Mouse (Mus musculus) olfactory bulb, adult 2 months (tissue): ENCODE measurements around the gene Optc. TPM values are rescaled to one million over a fixed set of nuclear protein-coding genes. Genes with fewer than 3 reads are reported as not detected.
A peak's percentile ranks its signal among the peaks of the same experiment; 100 is the strongest.

ENCODE experiments used
- H3K27ac ChIP-seq: fragments of 200-500 bp; 2 replicates; pipeline ENCODE4 v1.5.1; 2012; ENCODE audit warnings: low read depth, low read length; ENCODE audit not compliant: insufficient read depth
- H3K4me1 ChIP-seq: fragments of 200-500 bp; 2 replicates; pipeline ENCODE4 v1.6.1; 2012; ENCODE audit warnings: low read length; ENCODE audit not compliant: control insufficient read depth, insufficient read depth
- H3K4me3 ChIP-seq: fragments of 200-500 bp; 2 replicates; pipeline ENCODE4 v1.5.1; 2012; ENCODE audit warnings: mild to moderate bottlenecking, low read depth, low read length, moderate library complexity; ENCODE audit not compliant: insufficient read depth
- CTCF ChIP-seq: fragments of 200-500 bp; IDR thresholded peaks from 2 replicates; pipeline ENCODE4 v1.5.1; 2012; ENCODE audit warnings: low read depth, mild to moderate bottlenecking, low read length, moderate library complexity; ENCODE audit not compliant: insufficient read depth
- POLR2A ChIP-seq: fragments of 200-500 bp; IDR thresholded peaks from 2 replicates; pipeline ENCODE4 v1.6.1; 2012; ENCODE audit warnings: mild to moderate bottlenecking, low read depth, low read length, moderate library complexity; ENCODE audit not compliant: insufficient read depth
- WGBS: fragments of 180-500 bp; shearing (Covaris S2); methylation state at CpG from one replicate; pipeline ENCODE4 v1.1.7; 2018; 5-methylcytosine and 5-hydroxymethylcytosine counted together
- polyA plus RNA-seq: library from polyadenylated mRNA; stranded (reverse); fragments of >200 nt; gene quantifications from 2 replicates; pipeline ENCODE4 v1.2.4, GENCODE M21; 2012; ENCODE audit warnings: low replicate concordance; ENCODE audit not compliant: missing spikeins, insufficient read depth, insufficient read length

The Optc gene
- polyA plus RNA-seq, result not detected in 2 replicates

DNA sequence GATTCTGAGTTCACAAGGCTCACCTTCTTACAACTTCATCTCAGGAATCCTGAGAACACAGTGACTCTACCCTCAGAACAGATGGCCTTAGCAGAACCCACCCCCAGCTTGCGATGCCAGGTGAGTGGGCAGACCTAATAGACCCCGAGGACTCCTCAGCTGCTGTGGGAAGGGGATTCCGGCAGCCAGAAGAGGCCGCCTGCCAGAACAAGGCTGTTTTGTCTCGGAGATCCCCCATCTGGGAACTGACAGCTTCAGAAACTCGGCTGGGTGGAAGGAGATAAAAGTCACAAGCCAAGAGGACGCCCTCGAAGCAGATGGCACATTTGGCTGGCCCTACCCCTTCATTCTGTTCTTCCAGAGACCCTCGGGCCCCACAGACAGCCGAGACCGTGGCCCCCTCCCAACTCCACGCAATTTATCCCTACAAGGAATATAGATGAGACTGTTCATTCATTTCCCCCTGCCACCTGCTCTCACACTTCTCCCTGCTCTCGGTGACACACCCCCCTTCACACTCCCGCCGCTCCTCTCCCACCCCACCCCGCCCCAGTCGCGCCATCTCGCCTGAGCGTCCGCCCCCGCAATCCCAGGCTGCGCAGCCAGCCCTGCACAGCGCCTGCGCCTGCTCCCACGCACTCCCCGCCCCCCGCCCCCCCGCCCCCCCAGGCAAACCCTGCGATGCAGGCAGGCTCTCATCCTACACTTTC lies at the start of gene Optc:
Optc (minus strand) TSS at position 51 of the 710 bp plus-strand sequence.
- TF ChIP-seq CTCF, result no peak
- TF ChIP-seq POLR2A, result no peak
- Histone ChIP-seq H3K27ac (peak within 1 kb of the TSS; percentile 71), H3K4me1 (peaks cover 34% of the 10 kb centered on the region), H3K4me3 (peak within 1 kb of the TSS; percentile 43)
- 2% methylated on average over 27 of the region's 30 CpGs for WGBS

- TF ChIP-seq CTCF (no peak), POLR2A (no peak)
- Histone ChIP-seq H3K27ac (no peak overlapping the region), H3K4me1 (peaks cover 7% of the 10 kb centered on the region), H3K4me3 (no peak overlapping the region)
- WGBS, result 75% methylated on average over 2 of the region's 2 CpGs
These were observed 46.2 kb upstream of the Optc start for GRCm38 (mm10) chr1:133954009-133954408.

DNA sequence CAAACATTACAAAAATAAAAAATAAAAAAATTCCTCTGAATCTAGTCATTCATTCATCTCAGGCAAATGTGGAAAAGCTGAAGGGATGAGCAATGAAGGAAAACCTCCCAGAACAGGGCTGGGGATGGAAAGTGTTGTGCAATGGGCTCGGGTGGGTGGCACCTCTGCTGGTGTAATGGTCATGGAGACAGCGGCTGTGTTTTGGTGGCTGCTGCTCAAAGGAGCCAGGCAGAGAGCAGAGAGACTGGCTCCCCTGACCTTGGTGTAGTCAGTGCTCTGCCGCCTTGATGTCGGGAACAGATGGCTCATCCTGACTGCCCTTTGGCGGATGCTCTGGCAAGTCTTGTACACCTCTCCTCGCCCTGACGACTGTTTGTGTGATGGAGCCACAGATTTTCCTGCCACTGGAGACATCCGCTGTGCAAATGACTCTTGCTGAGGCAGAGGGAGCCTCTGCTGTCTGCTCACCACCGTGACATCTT lies 45.5 kb upstream of the Optc start:
- no peak for TF ChIP-seq CTCF
- TF ChIP-seq POLR2A, result no peak
- no peak overlapping the region for H3K4me3 ChIP-seq
- H3K27ac ChIP-seq, result no peak overlapping the region
- peaks cover 7% of the 10 kb centered on the region for H3K4me1 ChIP-seq
- 65% methylated on average over 9 of the region's 9 CpGs for WGBS

DNA sequence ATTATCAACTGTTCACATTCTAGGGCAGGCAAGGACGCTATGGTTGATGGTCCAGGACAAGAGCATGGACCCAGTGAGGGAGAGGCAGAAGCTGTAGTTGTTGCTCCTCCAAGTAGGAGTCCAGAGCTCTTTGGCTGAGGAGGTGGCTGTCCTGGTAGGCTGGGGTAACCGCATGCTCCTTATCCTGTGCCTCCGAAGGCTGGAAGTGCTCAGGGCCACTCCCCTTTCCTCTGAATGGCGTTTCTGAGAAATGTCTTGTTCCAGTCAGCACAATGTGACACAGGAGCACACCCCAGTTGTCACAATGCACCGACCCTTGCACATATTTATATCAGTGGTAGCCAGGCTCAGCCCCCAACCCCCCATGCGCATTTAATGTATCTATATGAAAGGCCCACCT lies 43.8 kb upstream of the Optc start:
- no peak for TF ChIP-seq POLR2A
- TF ChIP-seq CTCF, result no peak
- H3K4me1 ChIP-seq, result peaks cover 7% of the 10 kb centered on the region
- H3K27ac ChIP-seq, result no peak overlapping the region
- whole genome bisulfite sequencing, result 80% methylated on average over 6 of the region's 6 CpGs
- H3K4me3 ChIP-seq, result no peak overlapping the region

- TF ChIP-seq POLR2A, result no peak
- no peak for TF ChIP-seq CTCF
- no peak overlapping the region for H3K4me3 ChIP-seq
- peaks cover 7% of the 10 kb centered on the region for H3K4me1 ChIP-seq
- H3K27ac ChIP-seq, result no peak overlapping the region
- 81% methylated on average over 7 of the region's 7 CpGs for WGBS
These were observed 42.4 kb upstream of the Optc start for GRCm38 (mm10) chr1:133950061-133950782.

GRCm38 (mm10) chr1:133945106-133945505 lies 37.3 kb upstream of the Optc start:
- no peaks in the 10 kb centered on the region for H3K4me1 ChIP-seq
- TF ChIP-seq POLR2A (no peak), CTCF (no peak)
- H3K4me3 ChIP-seq, result no peak overlapping the region
- H3K27ac ChIP-seq, result no peak overlapping the region
- 84% methylated on average over 3 of the region's 3 CpGs for WGBS

GRCm38 (mm10) chr1:133941904-133942303 lies 34.1 kb upstream of the Optc start:
- Histone ChIP-seq H3K27ac (no peak overlapping the region), H3K4me1 (no peaks in the 10 kb centered on the region; the same call in none of the 2 replicates), H3K4me3 (no peak overlapping the region)
- TF ChIP-seq CTCF (no peak), POLR2A (no peak)
- WGBS, result 90% methylated on average over 3 of the region's 3 CpGs

DNA sequence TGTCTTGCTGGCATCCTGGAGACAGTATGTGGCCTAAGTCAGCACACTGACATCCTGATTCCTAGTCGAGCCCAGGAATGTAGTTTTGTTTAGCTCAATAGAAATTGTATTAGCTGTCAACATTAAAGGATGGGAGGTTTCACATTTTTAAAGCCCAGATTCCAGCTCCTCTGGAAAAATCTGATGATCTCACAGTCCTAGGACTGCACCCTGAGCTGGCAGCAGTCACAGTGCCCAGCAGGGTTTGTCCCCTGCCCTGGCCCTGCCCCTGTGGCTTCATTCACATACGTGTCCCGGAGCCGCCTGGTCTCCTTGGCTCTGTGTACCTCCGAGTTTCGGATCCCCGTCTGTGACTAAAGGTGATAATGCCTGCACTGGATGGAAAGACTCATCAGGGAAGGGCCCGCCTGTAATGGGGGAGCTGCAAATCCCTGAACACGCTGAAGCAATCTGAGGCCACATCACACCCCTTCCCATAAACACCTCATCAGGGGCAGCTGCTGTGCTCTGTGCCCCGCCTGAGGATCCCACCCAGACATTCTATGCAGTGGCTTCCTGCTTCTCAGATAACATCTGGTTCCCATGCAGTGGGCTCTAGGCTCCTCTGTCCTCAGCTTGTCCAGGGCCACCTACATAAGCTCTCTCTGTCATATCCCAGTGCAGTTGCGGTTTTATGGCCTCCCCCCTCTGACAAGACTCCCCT lies 33.5 kb upstream of the Optc start:
- TF ChIP-seq CTCF (no peak), POLR2A (no peak)
- no peak overlapping the region for H3K4me3 ChIP-seq
- H3K27ac ChIP-seq, result no peak overlapping the region
- no peaks in the 10 kb centered on the region; the same call in none of the 2 replicates for H3K4me1 ChIP-seq
- WGBS, result 84% methylated on average over 11 of the region's 11 CpGs

GRCm38 (mm10) chr1:133940481-133941092 lies 32.8 kb upstream of the Optc start:
- no peak overlapping the region for H3K4me3 ChIP-seq
- 94% methylated on average over 3 of the region's 3 CpGs for WGBS
- no peak for TF ChIP-seq POLR2A

More at GRCm38 (mm10) chr1:133940481-133941092, 32.8 kb upstream of the Optc start:
- no peak overlapping the region for H3K27ac ChIP-seq
- H3K4me1 ChIP-seq, result no peaks in the 10 kb centered on the region; the same call in none of the 2 replicates
